Mouse (Mus musculus): Measurements from ENCODE around the gene Psmd3. TPM values are rescaled to one million over a fixed set of nuclear protein-coding genes. Genes with fewer than 3 reads are reported as not detected.

The Psmd3 gene
- total RNA-seq, 2 experiments from 2014 or later: 136 to 138 TPM

GRCm38 (mm10) chr11:98682811-98683210 lies 457 bp downstream of the Psmd3 start:
- intact Hi-C loops (cut with DNase I): no loop called here
- no peak for DNase-seq (ENCODE audit: extremely low spot score in 1 of 2, low spot score in 2 of 2)

- intact Hi-C loops (cut with DNase I): no loop called here
- DNase-seq (ENCODE audit: extremely low spot score in 1 of 2, low spot score in 2 of 2): no peak
These were observed 3.3 kb downstream of the Psmd3 start for GRCm38 (mm10) chr11:98685642-98686041.

- intact Hi-C loops (cut with DNase I): no loop called here
- DNase-seq (ENCODE audit: extremely low spot score in 1 of 2, low spot score in 2 of 2): no peak
These were observed 4.6 kb downstream of the Psmd3 start for GRCm38 (mm10) chr11:98686976-98687375.

GRCm38 (mm10) chr11:98688009-98688408 lies 5.7 kb downstream of the Psmd3 start:
- intact Hi-C loops (cut with DNase I): no loop called here
- no peak for DNase-seq (ENCODE audit: extremely low spot score in 1 of 2, low spot score in 2 of 2)

- DNase-seq (ENCODE audit: extremely low spot score in 1 of 2, low spot score in 2 of 2): peak in 1 of 2 experiments; percentile 32
- intact Hi-C loops (cut with DNase I): no loop called here
These were observed 10.8 kb downstream of the Psmd3 start for GRCm38 (mm10) chr11:98693201-98693600.

GRCm38 (mm10) chr11:98693746-98694145 lies 11.4 kb downstream of the Psmd3 start:
- intact Hi-C loops (cut with DNase I): no loop called here
- DNase-seq (ENCODE audit: extremely low spot score in 1 of 2, low spot score in 2 of 2): no peak

GRCm38 (mm10) chr11:98694301-98694700 lies 11.9 kb downstream of the Psmd3 start:
- DNase-seq (ENCODE audit: extremely low spot score in 1 of 2, low spot score in 2 of 2): peak in 1 of 2 experiments; percentile 37
- intact Hi-C loops (cut with DNase I): no loop called here

GRCm38 (mm10) chr11:98695408-98695807 lies 13.1 kb downstream of the Psmd3 start:
- intact Hi-C loops (cut with DNase I): no loop called here
- DNase-seq (ENCODE audit: extremely low spot score in 1 of 2, low spot score in 2 of 2): peak in 1 of 2 experiments; percentile 69

- intact Hi-C loops (cut with DNase I): no loop called here
- peak in 1 of 2 experiments; percentile 55 for DNase-seq (ENCODE audit: extremely low spot score in 1 of 2, low spot score in 2 of 2)
These were observed 14.3 kb downstream of the Psmd3 start for GRCm38 (mm10) chr11:98696454-98697216.

GRCm38 (mm10) chr11:98697225-98697624 lies 14.9 kb downstream of the Psmd3 start:
- intact Hi-C loops (cut with DNase I): no loop called here
- peak in 1 of 2 experiments; percentile 15 for DNase-seq (ENCODE audit: extremely low spot score in 1 of 2, low spot score in 2 of 2)

- intact Hi-C loops (cut with DNase I): no loop called here
- peak in 1 of 2 experiments; percentile 18 for DNase-seq (ENCODE audit: extremely low spot score in 1 of 2, low spot score in 2 of 2)
These were observed 16.7 kb downstream of the Psmd3 start for GRCm38 (mm10) chr11:98698849-98699640.

- DNase-seq (ENCODE audit: extremely low spot score in 1 of 2, low spot score in 2 of 2): peak; percentile 66 to 76
- intact Hi-C loops (cut with DNase I): loop anchor here (5.0 kb wide), 1 partner anchor 212 kb away; no protein-coding TSS in a partner anchor
These were observed 17.6 kb downstream of the Psmd3 start for GRCm38 (mm10) chr11:98699911-98700310.

GRCm38 (mm10) chr11:98701213-98701670 lies 18.9 kb downstream of the Psmd3 start, which contains the start of gene Csf3:
Gene Csf3 (plus strand): TSS chr11:98701263.
- intact Hi-C loops (cut with DNase I): loop anchor here (5.0 kb wide), 1 partner anchor 211 kb away; no protein-coding TSS in a partner anchor
- no peak for DNase-seq (ENCODE audit: extremely low spot score in 1 of 2, low spot score in 2 of 2)

GRCm38 (mm10) chr11:98702323-98702722 lies 20.0 kb downstream of the Psmd3 start:
- DNase-seq (ENCODE audit: extremely low spot score in 1 of 2, low spot score in 2 of 2): no peak
- intact Hi-C loops (cut with DNase I): loop anchor here (5.0 kb wide), 1 partner anchor 210 kb away; no protein-coding TSS in a partner anchor

- no peak for DNase-seq (ENCODE audit: extremely low spot score in 1 of 2, low spot score in 2 of 2)
- intact Hi-C loops (cut with DNase I): no loop called here
These were observed 22.7 kb downstream of the Psmd3 start for GRCm38 (mm10) chr11:98705021-98705420.

GRCm38 (mm10) chr11:98707401-98708281 lies 25.3 kb downstream of the Psmd3 start:
- intact Hi-C loops (cut with DNase I): no loop called here
- peak in 1 of 2 experiments; percentile 85 for DNase-seq (ENCODE audit: extremely low spot score in 1 of 2, low spot score in 2 of 2)

- intact Hi-C loops (cut with DNase I): no loop called here
- no peak for DNase-seq (ENCODE audit: extremely low spot score in 1 of 2, low spot score in 2 of 2)
These were observed 26.1 kb downstream of the Psmd3 start for GRCm38 (mm10) chr11:98708282-98708956.
